Mouse (Mus musculus) lung, adult 2 months (tissue): ENCODE results near the gene Tmem191c.

Experiments
- CTCF ChIP-seq: fragments of 200-500 bp; IDR thresholded peaks from 2 replicates; pipeline ENCODE4 v1.5.1; 2011; ENCODE audit warnings: mild to moderate bottlenecking, low read length, control low read depth; ENCODE audit not compliant: insufficient read depth
- POLR2A ChIP-seq: fragments of 200-500 bp; IDR thresholded peaks from 2 replicates; pipeline ENCODE4 v1.6.1; 2011; ENCODE audit warnings: low read depth, mild to moderate bottlenecking, control low read depth, low read length, borderline replicate concordance; ENCODE audit errors: extremely low read depth

- TF ChIP-seq POLR2A (no peak), CTCF (no peak)
Observed at GRCm38 (mm10) chr16:17249135-17249534, 26.7 kb upstream of the Tmem191c start.
